Mouse (Mus musculus): ENCODE results near the gene Narfl. TPM values are rescaled to one million over a fixed set of nuclear protein-coding genes. Genes with fewer than 3 reads are reported as not detected.
"Not testable (repeated sequence)": the region's sequence is repeated elsewhere in the genome, so short reads cannot be mapped to it uniquely, and the experiment has no call there.

Narfl gene
- total RNA-seq, 2 experiments from 2014 or later, result 30.6 to 38.5 TPM

- DNase-seq (ENCODE audit: low spot score in 2 of 2), result peak in 1 of 2 experiments; percentile 87
Observed at GRCm38 (mm10) chr17:25801029-25801428, 27.5 kb downstream of the Narfl start.

DNA sequence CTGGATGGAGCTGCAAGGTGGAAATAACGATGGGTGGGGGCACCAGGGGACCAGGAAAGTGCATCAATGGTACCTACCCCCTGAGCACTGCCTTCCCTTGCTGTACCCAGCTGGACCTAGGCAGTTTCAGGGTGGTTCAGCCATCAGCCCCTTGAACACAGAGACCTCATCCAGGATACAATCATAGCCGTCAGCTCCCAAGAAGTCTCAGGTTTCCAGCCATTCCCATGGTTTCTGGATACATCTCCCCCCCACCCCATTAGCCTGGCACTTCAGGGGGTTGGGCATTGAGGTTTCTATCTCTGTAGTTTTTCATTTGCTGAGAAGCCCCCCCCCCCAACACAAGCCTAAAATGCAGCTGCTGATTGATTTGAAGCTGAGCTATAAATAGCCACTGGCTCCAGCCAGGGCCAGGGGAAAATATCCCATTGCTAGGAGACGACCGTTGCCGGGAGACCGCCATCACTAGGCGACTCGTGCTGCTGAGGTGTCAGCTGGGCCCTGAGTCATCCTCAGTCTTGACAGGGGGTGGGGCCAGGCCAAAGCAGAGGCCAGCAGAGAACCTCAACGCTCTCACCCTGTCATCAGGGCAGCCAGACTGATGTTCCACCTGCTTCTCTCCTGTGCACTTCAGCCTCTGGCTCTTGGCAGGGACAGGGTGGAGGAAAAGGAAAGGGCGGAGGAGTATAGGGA is 29.4 kb downstream of the Narfl start:
- DNase-seq (ENCODE audit: low spot score in 2 of 2), result peak; percentile 90 to 92

GRCm38 (mm10) chr17:25806507-25806906 is 32.9 kb downstream of the Narfl start:
- DNase-seq (ENCODE audit: low spot score in 2 of 2), result no peak

DNA sequence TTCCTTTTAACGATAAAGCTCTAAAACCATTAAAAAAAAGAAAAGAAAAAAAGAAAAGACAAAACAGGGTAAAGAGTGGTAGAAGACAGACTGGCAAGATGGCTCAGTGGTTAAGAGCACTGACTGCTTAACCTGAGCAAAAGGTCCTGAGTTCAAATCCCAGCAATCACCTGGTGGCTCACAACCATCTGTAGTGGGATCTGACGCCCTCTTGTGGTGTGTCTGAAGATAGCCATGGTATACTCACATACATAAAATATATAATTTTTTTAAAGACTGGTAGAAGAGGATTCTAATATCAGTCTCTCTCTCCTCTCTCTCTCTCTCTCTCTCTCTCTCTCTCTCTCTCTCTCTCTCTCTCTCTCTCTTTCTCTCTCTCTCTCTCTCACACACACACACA is 33.9 kb downstream of the Narfl start:
- not testable (repeated sequence) for DNase-seq (ENCODE audit: low spot score in 2 of 2)

- no peak for DNase-seq (ENCODE audit: low spot score in 2 of 2)
Observed at GRCm38 (mm10) chr17:25808028-25808427, 34.5 kb downstream of the Narfl start.

DNA sequence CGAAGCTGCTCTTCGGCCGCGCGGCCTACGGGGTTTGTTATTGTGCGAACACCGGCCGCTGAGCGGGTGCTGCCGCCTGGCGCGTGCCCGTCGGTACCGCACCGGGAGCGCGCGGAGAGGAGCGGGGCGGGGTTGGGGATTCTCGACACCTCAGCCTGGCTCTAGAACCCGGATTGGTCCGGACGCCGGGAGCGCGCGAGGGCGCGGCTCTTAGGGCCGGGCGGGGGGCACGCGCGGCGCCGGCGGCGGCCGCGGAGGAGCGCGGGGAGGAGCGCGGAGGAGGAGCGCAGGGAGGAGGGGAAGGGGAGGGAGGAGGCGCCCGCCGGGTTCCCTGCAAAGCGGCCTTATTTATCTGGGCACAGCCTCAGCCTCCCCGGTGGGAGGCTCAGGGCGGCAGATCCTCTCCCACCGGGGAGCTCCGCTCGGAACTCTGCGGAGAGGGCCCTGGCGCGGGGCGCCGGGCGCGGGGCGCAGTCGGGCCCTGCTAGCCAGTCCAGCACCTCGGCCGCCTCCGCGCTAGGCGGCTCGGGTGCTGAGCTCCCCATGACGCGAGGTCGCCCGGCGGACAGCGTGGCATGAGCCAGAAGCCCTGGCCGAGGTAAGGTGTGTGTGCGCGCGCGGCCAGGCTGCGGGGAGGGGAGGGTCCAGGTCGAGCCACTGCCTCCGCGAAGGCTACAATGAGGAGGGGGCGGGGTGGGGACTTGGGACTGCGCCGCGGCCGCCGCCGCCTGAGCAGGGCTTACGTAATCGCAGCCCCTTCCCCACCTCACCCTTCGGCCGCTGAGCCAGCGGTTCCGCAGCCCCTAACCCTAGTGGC is 35.4 kb downstream of the Narfl start, which contains the start of gene Fbxl16:
Gene Fbxl16, plus strand, starts transcription at position 297 of the 817 bp plus-strand sequence.
- DNase-seq (ENCODE audit: low spot score in 2 of 2), result peak; percentile 91 to 94

DNA sequence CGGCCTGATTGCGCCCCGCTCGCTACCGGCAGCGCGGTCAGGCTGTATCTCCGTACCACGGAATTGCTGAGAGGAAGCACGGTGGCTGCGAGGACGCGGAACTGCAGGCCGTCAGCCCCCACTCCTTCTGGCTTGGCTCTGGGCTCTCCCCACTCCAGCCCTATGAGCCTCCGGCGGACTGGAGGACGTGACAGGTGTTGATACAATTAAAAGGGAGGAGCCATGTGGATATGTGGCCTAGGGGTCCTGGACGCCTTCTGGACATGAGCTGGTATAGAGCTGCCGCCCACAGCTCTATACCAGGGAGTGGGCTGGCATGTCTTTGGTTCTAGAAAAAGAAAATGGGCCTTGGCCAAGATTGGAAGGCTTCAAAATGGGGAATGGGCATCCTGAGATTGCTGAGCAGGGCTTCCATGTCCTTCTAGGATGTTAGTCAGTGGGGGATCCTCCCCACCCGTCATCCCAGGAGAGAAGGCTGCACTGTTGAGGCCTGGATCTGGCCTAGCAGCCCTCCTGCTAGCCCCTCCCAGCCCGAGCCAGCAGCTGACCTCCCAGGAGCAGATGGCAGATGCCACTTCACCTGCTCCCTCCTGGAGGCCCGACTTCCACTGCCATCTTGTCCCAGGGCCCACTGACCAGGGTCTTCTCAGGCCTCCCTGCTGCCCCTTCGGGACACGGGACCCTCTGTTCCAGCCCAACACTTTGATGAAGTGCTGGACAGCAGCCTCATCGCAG is 36.2 kb downstream of the Narfl start:
- DNase-seq (ENCODE audit: low spot score in 2 of 2), result no peak

DNA sequence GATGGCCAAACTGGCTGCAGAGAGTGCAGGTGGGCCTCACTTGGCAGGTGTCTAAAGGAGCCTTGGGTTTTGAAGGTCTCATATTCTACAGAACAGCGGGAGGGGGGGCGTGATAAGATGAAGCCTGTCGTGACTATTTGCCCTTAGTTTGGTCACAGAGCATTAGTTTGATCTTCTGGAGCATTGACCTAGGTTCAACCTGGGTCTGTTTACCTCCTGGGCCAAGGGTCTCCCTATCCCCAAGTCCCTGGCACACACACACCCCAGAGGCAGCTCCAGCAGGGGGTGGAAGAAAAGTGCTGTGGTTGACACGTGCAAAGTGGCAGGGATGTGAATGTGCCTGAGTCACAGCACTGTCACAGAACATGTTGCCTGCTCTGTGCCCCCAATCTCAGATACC is 37.3 kb downstream of the Narfl start:
- no peak for DNase-seq (ENCODE audit: low spot score in 2 of 2)

- DNase-seq (ENCODE audit: low spot score in 2 of 2), result peak; percentile 86 to 88
Observed at GRCm38 (mm10) chr17:25813471-25813870, 39.9 kb downstream of the Narfl start.

DNA sequence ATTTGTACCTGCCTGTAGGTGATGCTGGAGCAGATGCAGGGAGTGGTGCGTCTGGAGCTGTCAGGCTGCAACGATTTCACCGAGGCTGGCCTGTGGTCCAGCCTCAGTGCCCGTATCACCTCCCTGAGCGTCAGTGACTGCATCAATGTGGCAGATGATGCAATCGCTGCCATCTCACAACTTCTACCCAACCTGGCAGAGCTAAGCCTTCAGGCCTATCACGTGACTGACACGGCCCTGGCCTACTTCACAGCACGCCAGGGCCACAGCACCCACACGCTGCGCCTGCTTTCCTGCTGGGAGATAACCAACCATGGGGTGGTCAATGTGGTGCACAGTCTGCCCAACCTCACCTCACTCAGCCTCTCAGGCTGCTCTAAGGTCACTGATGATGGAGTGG is 44.1 kb downstream of the Narfl start:
- no peak for DNase-seq (ENCODE audit: low spot score in 2 of 2)

DNA sequence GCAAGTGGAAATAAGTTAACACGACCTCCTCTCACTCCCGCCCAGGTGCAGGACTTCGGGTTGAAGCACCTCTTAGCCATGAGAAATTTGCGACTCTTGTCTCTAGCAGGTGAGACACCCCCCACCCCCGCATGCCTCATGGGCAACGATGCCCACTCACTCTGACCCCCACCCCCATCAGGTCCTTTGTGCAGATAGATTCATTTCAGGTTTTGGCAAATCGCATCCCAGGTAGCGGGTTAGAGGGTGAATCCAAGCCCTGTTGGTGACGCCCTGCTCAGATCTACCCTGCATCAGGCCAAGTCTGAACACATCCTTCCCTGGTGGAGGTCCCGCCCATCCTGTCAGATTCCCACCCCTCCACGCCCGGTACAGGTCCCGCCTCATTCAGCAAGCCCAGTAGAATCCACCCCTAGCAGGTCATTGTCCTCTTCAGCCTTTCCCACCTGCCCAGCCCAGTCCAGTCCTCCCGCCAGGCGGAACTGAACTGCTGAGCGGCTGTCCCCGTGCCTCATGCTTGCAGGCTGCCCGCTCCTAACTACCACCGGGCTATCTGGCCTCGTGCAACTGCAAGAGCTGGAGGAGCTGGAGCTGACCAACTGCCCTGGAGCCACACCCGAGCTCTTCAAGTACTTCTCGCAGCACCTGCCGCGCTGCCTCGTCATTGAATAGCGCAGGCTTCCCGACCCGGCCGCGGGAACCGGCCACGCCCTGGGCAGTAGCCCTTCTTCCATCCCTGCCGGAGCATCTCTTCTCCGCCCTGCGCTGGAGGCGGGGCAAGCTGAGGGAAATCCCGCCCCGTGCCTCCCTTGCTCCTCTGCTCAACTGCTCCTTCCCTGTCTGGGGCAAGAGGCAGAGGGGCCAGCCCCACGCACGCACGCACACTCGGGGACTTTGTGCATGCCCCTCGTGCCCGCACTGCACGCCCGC is 45.5 kb downstream of the Narfl start:
- DNase-seq (ENCODE audit: low spot score in 2 of 2), result no peak

- DNase-seq (ENCODE audit: low spot score in 2 of 2), result peak; percentile 75 to 91
Observed at GRCm38 (mm10) chr17:25823452-25823851, 49.9 kb downstream of the Narfl start, which contains the start of gene Wdr24. TSS of gene Wdr24 (plus strand) at chr17:25823627.

GRCm38 (mm10) chr17:25824362-25825142 is 51.0 kb downstream of the Narfl start:
- no peak for DNase-seq (ENCODE audit: low spot score in 2 of 2)

GRCm38 (mm10) chr17:25825311-25825710 is 51.7 kb downstream of the Narfl start:
- no peak for DNase-seq (ENCODE audit: low spot score in 2 of 2)

GRCm38 (mm10) chr17:25825984-25826570 is 52.5 kb downstream of the Narfl start:
- DNase-seq (ENCODE audit: low spot score in 2 of 2), result no peak

DNA sequence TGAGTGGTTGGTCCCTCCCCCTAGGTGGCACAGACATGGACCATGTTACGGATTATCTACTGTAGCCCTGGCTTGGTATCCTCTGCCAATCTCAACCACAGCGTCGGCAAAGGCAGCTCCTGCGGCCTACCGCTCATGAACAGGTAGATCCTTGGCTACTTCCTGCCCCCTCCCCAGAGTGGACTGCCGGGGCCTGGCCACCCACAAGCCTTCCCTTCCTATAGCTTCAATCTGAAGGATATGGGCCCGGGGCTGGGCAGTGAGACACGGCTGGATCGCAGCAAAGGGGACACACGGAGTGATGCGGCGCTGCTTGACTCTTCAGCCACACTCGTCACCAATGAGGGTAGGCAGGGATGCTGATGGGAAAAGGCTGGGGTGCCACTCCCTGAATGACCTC is 53.4 kb downstream of the Narfl start:
- no peak for DNase-seq (ENCODE audit: low spot score in 2 of 2)

- DNase-seq (ENCODE audit: low spot score in 2 of 2), result no peak
Observed at GRCm38 (mm10) chr17:25827546-25828222, 54.1 kb downstream of the Narfl start.

- DNase-seq (ENCODE audit: low spot score in 2 of 2), result no peak
Observed at GRCm38 (mm10) chr17:25828223-25828594, 54.6 kb downstream of the Narfl start.
